18 mouse cellular contexts compared by ENCODE assay signal in the genomic region with DNA sequence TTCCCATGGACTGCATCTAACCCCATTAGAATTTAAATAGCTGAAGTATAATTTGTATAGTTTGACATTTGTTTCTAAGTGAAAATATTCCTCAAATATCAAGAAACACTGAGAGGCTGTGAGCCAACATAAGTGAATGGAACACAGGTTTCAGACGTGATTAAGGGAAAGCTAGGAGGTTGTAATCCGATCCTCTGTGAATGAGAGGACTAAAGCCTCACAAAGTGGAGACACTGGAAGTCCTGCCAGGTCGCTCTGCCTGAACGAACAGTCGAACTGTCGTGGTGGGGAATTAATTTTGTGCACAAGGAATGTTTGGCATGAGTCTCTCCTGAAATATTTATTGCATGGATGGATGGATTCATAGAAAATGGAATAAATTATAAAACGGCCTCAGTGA.
A peak's percentile ranks its signal among the peaks of the same experiment; 100 is the strongest.
DNase-seq lines count a peak whose midpoint lies in the region; ATAC-seq and TF ChIP-seq lines count a peak whose summit lies in the region.
"Had no signal": no experiment of that assay in that cellular context is flagged by ENCODE, and none has a peak within 500 bp of the region (broad histone marks: within the 10 kb centered on the region; RNA-seq: fewer than 3 reads in every experiment).

No protein-coding gene starts in this region.

- no peak overlapping the region for H3K27ac ChIP-seq in kidney, adult 2 months (ENCODE audit: insufficient read depth, low read depth, low read length)
- no peak overlapping the region for H3K27ac ChIP-seq in midbrain, embryonic 12.5 days (replicated peaks)
- H3K27ac ChIP-seq: heart, embryonic 10.5 days had no signal

- no peak for TF ChIP-seq POLR2A in kidney, adult 2 months (IDR thresholded peaks at IDR 0.05; ENCODE audit: low read depth, low read length)

- DNase-seq in kidney, adult 2 months: peak; percentile 22
- DNase-seq in kidney, adult 18-20 months: no peak
- peak; percentile 43 for DNase-seq in embryo, embryonic 11 days
- peak; percentile 25 for DNase-seq in forelimb bud, embryonic 11.5 days (ENCODE audit: low read depth, low spot score)
- no peak for DNase-seq in heart, postnatal 25 days (ENCODE audit: low spot score)
- no peak for DNase-seq in urinary bladder, postnatal 36 days (ENCODE audit: low spot score in 2 of 2)
- DNase-seq in T-cell, adult 2 months (ENCODE audit: low spot score): no peak
- DNase-seq: cerebellum, adult 11 months; gastrocnemius, postnatal 25 days; heart, postnatal 36 days; liver; lung, adult 2 months; right cerebral cortex, postnatal 25 days; thymus, adult 2 months had no signal

- no peak overlapping the region for H3K9ac ChIP-seq in midbrain, embryonic 12.5 days (replicated peaks)

- TF ChIP-seq CTCF in kidney, adult 2 months (conservative IDR thresholded peaks at IDR 0.05; ENCODE audit: insufficient read depth, insufficient read length, low read depth, low read length): no peak

- intact Hi-C loops in heart, postnatal 25 days (cut with DNase I): loop anchor here (5.0 kb wide), 1 partner anchor 338 kb away; no protein-coding TSS in a partner anchor

- no peak for ATAC-seq in midbrain, embryonic 12.5 days (ENCODE audit: low FRiP score, low read depth)
- ATAC-seq: activated CD4-positive, CD25-positive, alpha-beta regulatory T cell, adult 4 months had no signal

- H3K36me3 ChIP-seq in kidney, adult 2 months (ENCODE audit: control insufficient read depth, insufficient read depth, low read length): no peaks in the 10 kb centered on the region
- H3K36me3 ChIP-seq in midbrain, embryonic 12.5 days: no peaks in the 10 kb centered on the region
- H3K36me3 ChIP-seq: heart, embryonic 10.5 days had no signal

- H3K4me3 ChIP-seq in kidney, adult 2 months (ENCODE audit: insufficient read depth, low read depth, low read length): no peak overlapping the region
- H3K4me3 ChIP-seq in midbrain, embryonic 12.5 days: no peak overlapping the region
- H3K4me3 ChIP-seq: heart, embryonic 10.5 days; myocyte had no signal

- H3K4me1 ChIP-seq in kidney, adult 2 months (ENCODE audit: control insufficient read depth, insufficient read depth, low read length): no peaks in the 10 kb centered on the region
- H3K4me1 ChIP-seq in midbrain, embryonic 12.5 days: peaks cover 37% of the 10 kb centered on the region
- H3K4me1 ChIP-seq: heart, embryonic 10.5 days had no signal

- WGBS in kidney, adult 2 months: 15% methylated on average over 7 of the region's 7 CpGs
- WGBS in midbrain, embryonic 12.5 days: 12% methylated on average over 7 of the region's 7 CpGs

- H3K27me3 ChIP-seq in kidney, adult 2 months (replicated peaks; ENCODE audit: control insufficient read depth, insufficient read depth, low read length): no peaks in the 10 kb centered on the region
- H3K27me3 ChIP-seq in midbrain, embryonic 12.5 days: no peaks in the 10 kb centered on the region

- H3K4me2 ChIP-seq in midbrain, embryonic 12.5 days (replicated peaks): peak overlapping the region; percentile 38

- H3K9me3 ChIP-seq in midbrain, embryonic 12.5 days: no peaks in the 10 kb centered on the region
- H3K9me3 ChIP-seq: heart, embryonic 10.5 days had no signal

Comparison
In these comparisons a context has a peak if more than half of its experiments do, and no peak if none do; other contexts are left out.
1. DNase-seq: peak in kidney, adult 2 months (single experiment), embryo, embryonic 11 days (single experiment) and forelimb bud, embryonic 11.5 days (single experiment); none in kidney, adult 18-20 months (single experiment), heart, postnatal 25 days (single experiment), urinary bladder, postnatal 36 days (0 of 2) and T-cell, adult 2 months (single experiment).